ENCODE assay signal across 9 mouse cellular contexts in the genomic region with DNA sequence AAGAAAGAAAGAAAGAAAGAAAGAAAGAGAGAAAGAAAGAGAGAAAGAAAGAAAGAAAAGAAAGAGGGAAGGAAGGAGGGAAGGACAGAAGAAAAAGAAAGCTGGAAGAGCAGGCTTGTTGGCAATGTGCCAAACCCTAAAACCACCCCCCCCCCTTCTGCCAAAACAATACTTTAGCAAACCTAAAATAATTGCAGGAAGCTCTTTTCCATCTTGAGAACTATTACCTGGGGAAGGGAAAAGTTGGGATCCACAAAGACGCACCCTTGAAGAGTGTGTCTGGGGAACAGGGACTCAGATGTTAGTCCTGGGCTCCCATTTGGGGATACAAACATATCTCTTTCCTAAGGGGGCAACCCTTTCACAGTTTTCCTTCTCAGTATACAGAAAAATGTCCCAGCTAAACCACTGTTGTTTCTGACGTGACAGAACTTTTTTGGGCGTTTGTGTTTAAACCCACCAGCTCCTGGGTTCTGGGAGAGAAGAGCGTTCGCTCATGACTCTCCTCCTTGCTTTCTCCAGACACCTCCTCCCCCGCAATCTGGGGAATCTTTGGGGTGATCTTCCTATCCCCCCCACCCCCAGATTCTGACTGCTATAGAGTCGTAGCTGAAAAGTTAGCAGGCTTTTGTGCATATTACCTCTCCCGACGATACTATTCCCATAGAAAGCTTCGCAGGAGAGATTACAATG. TPM values are rescaled to one million over a fixed set of nuclear protein-coding genes. Genes with fewer than 3 reads are reported as not detected.
DNase-seq lines count a peak whose midpoint lies in the region; ATAC-seq and TF ChIP-seq lines count a peak whose summit lies in the region.
"Had no signal": no experiment of that assay in that cellular context is flagged by ENCODE, and none has a peak within 500 bp of the region (broad histone marks: within the 10 kb centered on the region; RNA-seq: fewer than 3 reads in every experiment).

No protein-coding gene starts in this region.

- TF ChIP-seq EP300 in ES-Bruce4 (IDR thresholded peaks at IDR 0.05; ENCODE audit: insufficient read depth, low read depth, low read length), result no peak

- TF ChIP-seq CTCF in ES-Bruce4 (IDR thresholded peaks at IDR 0.05; ENCODE audit: low read depth, low read length), result no peak
- TF ChIP-seq CTCF in midbrain, postnatal 0 days (IDR thresholded peaks at IDR 0.05), result no peak

- H3K27me3 ChIP-seq in ES-Bruce4 (ENCODE audit: control insufficient read depth, insufficient read depth, low read length, poor library complexity, severe bottlenecking), result peaks cover 32% of the 10 kb centered on the region
- 0 out of 2 replicates have a peak, but pooled peaks cover 3% of the 10 kb centered on the region for H3K27me3 ChIP-seq in forebrain, embryonic 13.5 days
- H3K27me3 ChIP-seq in kidney, embryonic 15.5 days, result peaks cover 64% of the 10 kb centered on the region
- H3K27me3 ChIP-seq in midbrain, postnatal 0 days (ENCODE audit: insufficient read depth, low read length), result peaks cover 25% of the 10 kb centered on the region

- no peaks in the 10 kb centered on the region for H3K9me3 ChIP-seq in ES-Bruce4 (replicated peaks; ENCODE audit: control insufficient read depth, insufficient read depth, low read length, poor library complexity, severe bottlenecking)
- H3K9me3 ChIP-seq in forebrain, embryonic 13.5 days (replicated peaks), result no peaks in the 10 kb centered on the region
- H3K9me3 ChIP-seq in kidney, embryonic 15.5 days (replicated peaks), result no peaks in the 10 kb centered on the region
- no peaks in the 10 kb centered on the region for H3K9me3 ChIP-seq in midbrain, postnatal 0 days (ENCODE audit: low read length)

- H3K4me2 ChIP-seq in forebrain, embryonic 13.5 days, result peak overlapping the region; percentile 82
- peak overlapping the region; percentile 88 for H3K4me2 ChIP-seq in kidney, embryonic 15.5 days
- peak overlapping the region; percentile 95 for H3K4me2 ChIP-seq in midbrain, postnatal 0 days (ENCODE audit: low read depth, low read length, poor library complexity, severe bottlenecking)

- H3K36me3 ChIP-seq in ES-Bruce4 (ENCODE audit: control insufficient read depth, insufficient read depth, low read length, poor library complexity, severe bottlenecking), result no peaks in the 10 kb centered on the region
- H3K36me3 ChIP-seq in forebrain, embryonic 13.5 days (ENCODE audit: poor library complexity, severe bottlenecking), result no peaks in the 10 kb centered on the region
- no peaks in the 10 kb centered on the region for H3K36me3 ChIP-seq in kidney, embryonic 15.5 days
- H3K36me3 ChIP-seq in midbrain, postnatal 0 days (ENCODE audit: insufficient read depth, low read length), result no peaks in the 10 kb centered on the region

- H3K4me1 ChIP-seq in ES-Bruce4 (ENCODE audit: control insufficient read depth, insufficient read depth, low read length), result no peaks in the 10 kb centered on the region
- peaks cover 47% of the 10 kb centered on the region for H3K4me1 ChIP-seq in forebrain, embryonic 13.5 days
- peaks cover 44% of the 10 kb centered on the region for H3K4me1 ChIP-seq in kidney, embryonic 15.5 days
- 0 out of 2 replicates have a peak, but pooled peaks cover 2% of the 10 kb centered on the region for H3K4me1 ChIP-seq in midbrain, postnatal 0 days (ENCODE audit: insufficient read depth, low read length)

- H3K27ac ChIP-seq in ES-Bruce4 (ENCODE audit: insufficient read depth, low read length), result no peak overlapping the region
- H3K27ac ChIP-seq in forebrain, embryonic 13.5 days, result peak overlapping the region; percentile 98
- peak overlapping the region; percentile 88 for H3K27ac ChIP-seq in kidney, embryonic 15.5 days
- peak overlapping the region; percentile 80 for H3K27ac ChIP-seq in midbrain, postnatal 0 days (ENCODE audit: low read depth, low read length)

- no peak overlapping the region for H3K4me3 ChIP-seq in ES-Bruce4 (ENCODE audit: low read depth, low read length)
- peak overlapping the region; percentile 96 for H3K4me3 ChIP-seq in forebrain, embryonic 13.5 days
- peak overlapping the region; percentile 78 for H3K4me3 ChIP-seq in kidney, embryonic 15.5 days (replicated peaks)
- H3K4me3 ChIP-seq in midbrain, postnatal 0 days (ENCODE audit: low read depth, low read length), result peak overlapping the region; percentile 81

- H3K9ac ChIP-seq in ES-Bruce4 (ENCODE audit: low read depth, poor library complexity, severe bottlenecking), result peak overlapping the region; percentile 11
- H3K9ac ChIP-seq in forebrain, embryonic 13.5 days, result peak overlapping the region; percentile 100
- H3K9ac ChIP-seq in kidney, embryonic 15.5 days, result peak overlapping the region; percentile 87
- H3K9ac ChIP-seq in midbrain, postnatal 0 days (replicated peaks; ENCODE audit: low read length, poor library complexity, severe bottlenecking), result peak overlapping the region; percentile 75

- no peak for TF ChIP-seq POLR2A in ES-Bruce4 (IDR thresholded peaks at IDR 0.05; ENCODE audit: insufficient read depth, low read length)

- peak; percentile 70 for DNase-seq in embryo, embryonic 10.5 days (ENCODE audit: low spot score)
- DNase-seq in embryo, embryonic 10 days (ENCODE audit: low spot score), result no peak
- no peak for DNase-seq in midbrain, postnatal 0 days (ENCODE audit: low spot score)
- DNase-seq in thymus, postnatal 10 days (ENCODE audit: low spot score in 2 of 2), result no peak
- no peak for DNase-seq in layer of hippocampus, adult 9-11 months

- ATAC-seq in forebrain, embryonic 13.5 days, result no peak
- no peak for ATAC-seq in kidney, embryonic 15.5 days (replicated peaks; ENCODE audit: low FRiP score)
- no peak for ATAC-seq in midbrain, postnatal 0 days (ENCODE audit: low FRiP score)

- 1% methylated on average over 10 of the region's 10 CpGs for whole genome bisulfite sequencing in forebrain, embryonic 13.5 days
- 0% methylated on average over 10 of the region's 10 CpGs for WGBS in kidney, embryonic 15.5 days
- WGBS in midbrain, postnatal 0 days, result under 1% methylated on average over 10 of the region's 10 CpGs

RNA-seq across cellular contexts. Expression of a gene that starts 1.3 kb away (rescaled TPM):
- polyA plus RNA-seq in ES-Bruce4 (2011; ENCODE audit: insufficient read depth, insufficient read length, low read depth, missing spikeins), result not detected in 2 replicates
- 64.7 and 71.1 TPM in 2 replicates for polyA plus RNA-seq in forebrain, embryonic 13.5 days (2015; fragmentation: Nextera tagmentation; extraction: Ambion mirVana)
- polyA plus RNA-seq in kidney, embryonic 15.5 days (2015; fragmentation: Nextera tagmentation; extraction: Ambion mirVana), result 0.51 and 0.59 TPM in 2 replicates
- 8.4 and 13.5 TPM in 2 replicates for total RNA-seq in midbrain, postnatal 0 days (2014; rRNA removed)
- 13.7 and 16.2 TPM in 2 replicates for polyA plus RNA-seq in midbrain, postnatal 0 days (2015; fragmentation: Nextera tagmentation; extraction: Ambion mirVana)
- total RNA-seq: hematopoietic stem cell, adult 5-6 weeks had no signal

RNA-seq across cellular contexts. Expression of a gene that starts 4.0 kb away (rescaled TPM):
- 1.4 and 2.0 TPM in 2 replicates for polyA plus RNA-seq in ES-Bruce4 (2011; ENCODE audit: insufficient read depth, insufficient read length, low read depth, missing spikeins)
- 93.7 and 121 TPM in 2 replicates for polyA plus RNA-seq in forebrain, embryonic 13.5 days (2015; fragmentation: Nextera tagmentation; extraction: Ambion mirVana)
- 26.8 and 29.3 TPM in 2 replicates for polyA plus RNA-seq in kidney, embryonic 15.5 days (2015; fragmentation: Nextera tagmentation; extraction: Ambion mirVana)
- 45.9 and 51.7 TPM in 2 replicates for total RNA-seq in midbrain, postnatal 0 days (2014; rRNA removed)
- polyA plus RNA-seq in midbrain, postnatal 0 days (2015; fragmentation: Nextera tagmentation; extraction: Ambion mirVana), result 29.9 and 35.7 TPM in 2 replicates

Comparison
In these comparisons a context has a peak if more than half of its experiments do, and no peak if none do; other contexts are left out.
1. H3K9ac ChIP-seq: peak in every context shown above with its lines; median percentile 100 in forebrain, embryonic 13.5 days; 87 in kidney, embryonic 15.5 days; 75 in midbrain, postnatal 0 days; 11 in ES-Bruce4.